Comparison of ENCODE assay signal across 18 mouse cellular contexts in the genomic region with DNA sequence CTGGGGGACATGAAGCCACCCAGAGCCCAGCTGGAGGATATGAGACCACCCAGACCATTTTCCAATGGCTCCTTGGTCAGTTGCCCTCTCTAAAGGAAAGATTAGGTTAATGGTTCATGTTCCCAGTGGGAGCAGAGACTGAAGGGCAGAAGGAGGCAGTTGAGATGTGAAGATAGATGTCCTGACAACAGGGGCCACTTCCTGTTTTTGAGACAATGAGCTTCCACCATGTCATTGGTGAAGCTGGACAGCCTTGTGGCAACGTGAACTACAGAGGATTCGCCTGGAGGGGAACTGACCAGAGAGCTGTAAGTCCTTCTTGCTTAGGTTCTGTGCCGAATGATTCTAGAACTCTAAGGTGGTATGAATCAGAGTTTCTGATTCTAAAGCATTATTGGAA. TPM values are rescaled to one million over a fixed set of nuclear protein-coding genes. Genes with fewer than 3 reads are reported as not detected.
A peak's percentile ranks its signal among the peaks of the same experiment; 100 is the strongest.
DNase-seq lines count a peak whose midpoint lies in the region; ATAC-seq and TF ChIP-seq lines count a peak whose summit lies in the region.
"Had no signal": no experiment of that assay in that cellular context is flagged by ENCODE, and none has a peak within 500 bp of the region (broad histone marks: within the 10 kb centered on the region; RNA-seq: fewer than 3 reads in every experiment).

TSS of gene Kcne3 (plus strand) at position 234 of the 400 bp plus-strand sequence.

- DNase-seq in lung, postnatal 36 days = peak; percentile 18
- no peak for DNase-seq in lung, adult 2 months
- DNase-seq in limb, embryonic 10.5 days (ENCODE audit: low spot score) = no peak
- no peak for DNase-seq in natural killer cell, adult 2 months (ENCODE audit: low spot score in 2 of 2)
- DNase-seq in adrenal gland, adult 2 months = no peak
- no peak for DNase-seq in MN1 (ENCODE audit: low spot score)
- DNase-seq: adrenal gland, adult 8-10 months; layer of hippocampus, adult 9-11 months; left cerebral cortex, postnatal 4 days; lung, postnatal 10 days; right cerebral cortex, adult 18-20 months; thymus, postnatal 36 days had no signal

- H3K4me2 ChIP-seq in embryonic facial prominence, embryonic 12.5 days (replicated peaks) = no peak within 1 kb of the TSS
- H3K4me2 ChIP-seq in stomach, embryonic 16.5 days (ENCODE audit: low read depth, low read length) = no peak within 1 kb of the TSS
- H3K4me2 ChIP-seq: hindbrain, embryonic 15.5 days; midbrain, embryonic 15.5 days; neural tube, embryonic 13.5 days had no signal

- H3K4me3 ChIP-seq in lung, adult 2 months (replicated peaks; ENCODE audit: extremely low read depth, low read depth, low read length) = no peak within 1 kb of the TSS
- H3K4me3 ChIP-seq in embryonic facial prominence, embryonic 12.5 days = no peak within 1 kb of the TSS
- no peak within 1 kb of the TSS for H3K4me3 ChIP-seq in limb, embryonic 10.5 days
- H3K4me3 ChIP-seq in stomach, embryonic 16.5 days (replicated peaks; ENCODE audit: low read length) = no peak within 1 kb of the TSS
- H3K4me3 ChIP-seq: heart, embryonic 15.5 days; hindbrain, embryonic 15.5 days; midbrain, embryonic 15.5 days; neural tube, embryonic 13.5 days had no signal

- no peaks in the 10 kb centered on the region for H3K36me3 ChIP-seq in embryonic facial prominence, embryonic 12.5 days
- H3K36me3 ChIP-seq in limb, embryonic 10.5 days = no peaks in the 10 kb centered on the region
- H3K36me3 ChIP-seq in stomach, embryonic 16.5 days (ENCODE audit: control insufficient read depth, insufficient read depth, low read length) = no peaks in the 10 kb centered on the region
- H3K36me3 ChIP-seq: heart, embryonic 15.5 days; hindbrain, embryonic 15.5 days; midbrain, embryonic 15.5 days; neural tube, embryonic 13.5 days had no signal

- TF ChIP-seq POLR2A in lung, adult 2 months (IDR thresholded peaks at IDR 0.05; ENCODE audit: borderline replicate concordance, extremely low read depth, low read depth, low read length) = no peak

- ATAC-seq in embryonic facial prominence, embryonic 12.5 days (ENCODE audit: insufficient number of reproducible peaks, insufficient read depth, low FRiP score, low TSS enrichment) = no peak
- ATAC-seq in stomach, embryonic 16.5 days (ENCODE audit: insufficient read depth, low FRiP score) = no peak
- ATAC-seq: midbrain, embryonic 15.5 days had no signal

- no peak within 1 kb of the TSS for H3K27ac ChIP-seq in embryonic facial prominence, embryonic 12.5 days
- H3K27ac ChIP-seq in limb, embryonic 10.5 days = no peak within 1 kb of the TSS
- no peak within 1 kb of the TSS for H3K27ac ChIP-seq in stomach, embryonic 16.5 days (ENCODE audit: low read length)
- H3K27ac ChIP-seq: heart, embryonic 15.5 days; hindbrain, embryonic 15.5 days; midbrain, embryonic 15.5 days; neural tube, embryonic 13.5 days had no signal

- H3K27me3 ChIP-seq in embryonic facial prominence, embryonic 12.5 days = peaks cover 41% of the 10 kb centered on the region
- peaks cover 59% of the 10 kb centered on the region for H3K27me3 ChIP-seq in limb, embryonic 10.5 days (ENCODE audit: low read depth, poor library complexity, severe bottlenecking)
- H3K27me3 ChIP-seq in stomach, embryonic 16.5 days (ENCODE audit: control insufficient read depth, insufficient read depth, low read length) = peaks cover 9% of the 10 kb centered on the region; the same call in 1 of the 2 replicates

- H3K4me1 ChIP-seq in lung, adult 2 months (ENCODE audit: control insufficient read depth, insufficient read depth, low read length) = peaks cover 5% of the 10 kb centered on the region; the same call in 1 of the 2 replicates
- H3K4me1 ChIP-seq in embryonic facial prominence, embryonic 12.5 days = peaks cover 7% of the 10 kb centered on the region
- peaks cover 12% of the 10 kb centered on the region for H3K4me1 ChIP-seq in limb, embryonic 10.5 days
- H3K4me1 ChIP-seq in stomach, embryonic 16.5 days (ENCODE audit: control insufficient read depth, insufficient read depth, low read length) = peaks cover 14% of the 10 kb centered on the region

- 62% methylated on average over 3 of the region's 3 CpGs for WGBS in lung, adult 2 months
- 69% methylated on average over 3 of the region's 3 CpGs for WGBS in embryonic facial prominence, embryonic 12.5 days
- WGBS in limb, embryonic 10.5 days = 74% methylated on average over 3 of the region's 3 CpGs
- 65% methylated on average over 3 of the region's 3 CpGs for WGBS in stomach, embryonic 16.5 days

- no peaks in the 10 kb centered on the region for H3K9me3 ChIP-seq in embryonic facial prominence, embryonic 12.5 days
- no peaks in the 10 kb centered on the region for H3K9me3 ChIP-seq in limb, embryonic 10.5 days (replicated peaks)
- H3K9me3 ChIP-seq in stomach, embryonic 16.5 days (replicated peaks; ENCODE audit: control insufficient read depth, low read length) = no peaks in the 10 kb centered on the region
- H3K9me3 ChIP-seq: heart, embryonic 15.5 days; hindbrain, embryonic 15.5 days; midbrain, embryonic 15.5 days; neural tube, embryonic 13.5 days had no signal

- TF ChIP-seq CTCF in lung, adult 2 months (IDR thresholded peaks at IDR 0.05; ENCODE audit: insufficient read depth, low read length) = no peak

- H3K9ac ChIP-seq in embryonic facial prominence, embryonic 12.5 days = no peak within 1 kb of the TSS
- H3K9ac ChIP-seq in stomach, embryonic 16.5 days (ENCODE audit: low read length) = no peak within 1 kb of the TSS
- H3K9ac ChIP-seq: heart, embryonic 15.5 days; hindbrain, embryonic 15.5 days; midbrain, embryonic 15.5 days; neural tube, embryonic 13.5 days had no signal

RNA-seq across cellular contexts. Expression of gene Kcne3, which starts in this region (rescaled TPM):
- polyA plus RNA-seq in lung, adult 2 months (2012; rRNA removed) = 5.8 and 6.4 TPM in 2 replicates
- polyA plus RNA-seq in embryonic facial prominence, embryonic 12.5 days (2016; fragmentation: Nextera tagmentation; extraction: Ambion mirVana) = 11.4 and 13.3 TPM in 2 replicates
- polyA plus RNA-seq in limb, embryonic 10.5 days (2016; fragmentation: Nextera tagmentation; extraction: Ambion mirVana) = 18.0 and 19.4 TPM in 2 replicates
- 13.9 and 17.1 TPM in 2 replicates for polyA plus RNA-seq in stomach, embryonic 16.5 days (2015; fragmentation: Nextera tagmentation; extraction: Ambion mirVana)
- total RNA-seq in adrenal gland, adult 2 months (2021) = 1 to 10 TPM in 1 of 2 experiments, under 1 TPM in 1; 0.84 to 1.6 TPM
- 1.6 and 2.7 TPM in 2 replicates for polyA plus RNA-seq in adrenal gland, adult 2 months (2012; rRNA removed)
- total RNA-seq: left cerebral cortex, postnatal 4 days had no signal
